Mouse (Mus musculus) ES-E14 (cell line): ENCODE data around the gene Fchsd2. TPM values are rescaled to one million over a fixed set of nuclear protein-coding genes. Genes with fewer than 3 reads are reported as not detected.
A peak's percentile ranks its signal among the peaks of the same experiment; 100 is the strongest.

Experiments
- DNase-seq: peaks from one replicate; pipeline ENCODE4 v3.0.0-alpha.2; 2013; ENCODE audit warnings: low read depth, low spot score
- H3K27ac ChIP-seq: 2 replicates; pipeline ENCODE4 v1.5.1; 2012; ENCODE audit warnings: low read depth, mild to moderate bottlenecking, low read length, moderate library complexity, mixed read lengths; ENCODE audit not compliant: poor library complexity, insufficient read depth, severe bottlenecking
- H3K36me3 ChIP-seq: 2 replicates; pipeline ENCODE4 v1.6.1; 2012; ENCODE audit warnings: mild to moderate bottlenecking, low read length, moderate library complexity, mixed read lengths; ENCODE audit not compliant: control insufficient read depth, poor library complexity, insufficient read depth, severe bottlenecking
- H3K4me1 ChIP-seq, 2 experiments: fragments of 150-350 bp in 1 of 2; sonication (generic) in 1 of 2; 2 replicates each; pipeline ENCODE4 v1.6.1; 2012; ENCODE audit warnings: low read length in 2 of 2, mild to moderate bottlenecking in 1 of 2, mixed read lengths in 1 of 2; ENCODE audit not compliant: control insufficient read depth in 2 of 2, insufficient read depth in 2 of 2, poor library complexity in 1 of 2
- H3K4me3 ChIP-seq, 2 experiments: fragments of 150-350 bp in 1 of 2; sonication (generic) in 1 of 2; 2 replicates each; pipeline ENCODE4 v1.5.1; 2012; ENCODE audit warnings: low read length in 2 of 2, low read depth in 1 of 2, mild to moderate bottlenecking in 1 of 2, mixed read lengths in 1 of 2; ENCODE audit not compliant: insufficient read depth in 1 of 2, poor library complexity in 1 of 2, severe bottlenecking in 1 of 2
- H3K9ac ChIP-seq: 2 replicates; pipeline ENCODE4 v1.6.1; 2012; ENCODE audit warnings: low read depth, mild to moderate bottlenecking, low read length, mixed read lengths; ENCODE audit not compliant: poor library complexity, insufficient read depth, severe bottlenecking
- H3K9me3 ChIP-seq: fragments of 150-350 bp; sonication (generic); 2 replicates; pipeline ENCODE4 v1.6.1; 2012; ENCODE audit warnings: low read depth, mild to moderate bottlenecking, low read length; ENCODE audit not compliant: control insufficient read depth, insufficient read depth
- CHD2 ChIP-seq: IDR thresholded peaks from 2 replicates; pipeline ENCODE4 v1.6.1; 2014; ENCODE audit warnings: mild to moderate bottlenecking, low read depth, low read length, inconsistent platforms
- HCFC1 ChIP-seq: IDR thresholded peaks from 2 replicates; pipeline ENCODE4 v1.6.1; 2012; ENCODE audit warnings: low read length, inconsistent platforms, borderline replicate concordance; ENCODE audit not compliant: insufficient read depth
- MAFK ChIP-seq: IDR thresholded peaks from 2 replicates; pipeline ENCODE4 v1.6.1; 2014; ENCODE audit warnings: mild to moderate bottlenecking, low read depth, low read length, inconsistent platforms; ENCODE audit not compliant: insufficient read depth
- ZC3H11A ChIP-seq: IDR thresholded peaks from 2 replicates; pipeline ENCODE4 v1.6.1; 2012; ENCODE audit warnings: low read depth, mild to moderate bottlenecking, inconsistent platforms, low read length, borderline replicate concordance
- ZNF384 ChIP-seq: IDR thresholded peaks from 2 replicates; pipeline ENCODE4 v1.6.1; 2012; ENCODE audit warnings: low read depth, low read length, inconsistent platforms
- in situ Hi-C, 2 experiments: fragments of 600-800 bp; cut with MboI; formaldehyde crosslinking; loops; one replicate each; pipeline ENCODE4 v1.15.1; 2025; ENCODE audit warnings: low sequenced_read_pairs in 2 of 2, inconsistent platforms in 1 of 2; ENCODE audit not compliant: unreplicated experiment in 2 of 2
- total RNA-seq: library from RNA; depleted of rRNA; stranded (reverse); fragments of 300-350 nt; gene quantifications from 2 replicates; pipeline ENCODE4 v1.2.3, GENCODE M21; 2012

Gene Fchsd2
- total RNA-seq, 1 experiment: 11.1 TPM

GRCm38 (mm10) chr7:101292086-101292485 is 199.4 kb downstream of the Fchsd2 start:
- no peak for TF ChIP-seq MAFK
- TF ChIP-seq ZC3H11A: no peak
- no peak for TF ChIP-seq HCFC1
- TF ChIP-seq ZNF384: no peak
- TF ChIP-seq CHD2: no peak
- in situ Hi-C loops: loop anchor here in 1 of 2 experiments (25.0 kb wide), 1 partner anchor 230 kb away; no protein-coding TSS in a partner anchor
- DNase-seq: no peak
- Histone ChIP-seq H3K4me3 (no peak overlapping the region), H3K27ac (no peak overlapping the region), H3K9me3 (no peaks in the 10 kb centered on the region), H3K36me3 (peaks cover 4% of the 10 kb centered on the region; the same call in 1 of the 2 replicates), H3K9ac (no peak overlapping the region), H3K4me1 (peaks cover 0 to 4% of the 10 kb centered on the region in 2 experiments; a peak in 1 of 4 replicates)

DNA sequence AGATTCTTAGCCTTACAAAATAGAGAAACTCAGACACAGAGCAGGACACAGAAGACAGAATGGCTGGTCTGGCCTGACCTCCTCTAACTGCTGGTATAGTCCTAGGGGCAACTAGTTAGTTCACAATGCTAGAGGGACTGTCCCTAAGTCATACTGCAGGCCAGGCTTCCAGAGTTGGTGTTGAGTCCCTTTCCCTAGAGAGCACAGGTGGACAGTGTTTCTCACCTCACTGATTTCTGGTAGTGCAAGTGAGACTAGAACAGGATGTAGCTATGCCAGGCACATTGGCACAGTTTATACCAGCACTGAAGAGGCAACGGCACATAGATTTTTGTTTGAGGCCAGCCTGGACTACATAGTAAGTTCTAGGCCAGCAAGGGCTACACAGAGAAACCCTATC is 200.0 kb downstream of the Fchsd2 start:
- Histone ChIP-seq H3K9ac (no peak overlapping the region), H3K9me3 (no peaks in the 10 kb centered on the region), H3K36me3 (peaks cover 4% of the 10 kb centered on the region; the same call in 1 of the 2 replicates), H3K4me1 (peaks cover 0 to 4% of the 10 kb centered on the region in 2 experiments; a peak in 1 of 4 replicates), H3K4me3 (no peak overlapping the region), H3K27ac (no peak overlapping the region)
- no peak for TF ChIP-seq ZNF384
- TF ChIP-seq CHD2: no peak
- TF ChIP-seq HCFC1: no peak
- no peak for TF ChIP-seq MAFK
- no peak for DNase-seq
- in situ Hi-C loops: loop anchor here in 1 of 2 experiments (25.0 kb wide), 1 partner anchor 230 kb away; no protein-coding TSS in a partner anchor

GRCm38 (mm10) chr7:101293138-101293537 is 200.5 kb downstream of the Fchsd2 start:
- no peak for DNase-seq
- TF ChIP-seq HCFC1: no peak
- no peak for TF ChIP-seq ZNF384
- no peak for TF ChIP-seq ZC3H11A
- no peak for TF ChIP-seq MAFK
- no peak for TF ChIP-seq CHD2
- peaks cover 4% of the 10 kb centered on the region; the same call in 1 of the 2 replicates for H3K36me3 ChIP-seq
- H3K4me3 ChIP-seq: no peak overlapping the region
- H3K9ac ChIP-seq: no peak overlapping the region
- H3K9me3 ChIP-seq: no peaks in the 10 kb centered on the region
- peaks cover 0 to 4% of the 10 kb centered on the region in 2 experiments; a peak in 1 of 4 replicates for H3K4me1 ChIP-seq
- no peak overlapping the region for H3K27ac ChIP-seq
- in situ Hi-C loops: loop anchor here in 1 of 2 experiments (25.0 kb wide), 1 partner anchor 231 kb away; no protein-coding TSS in a partner anchor

- in situ Hi-C loops: loop anchor here in 1 of 2 experiments (25.0 kb wide), 1 partner anchor 231 kb away; no protein-coding TSS in a partner anchor
- TF ChIP-seq ZC3H11A: no peak
- no peak for TF ChIP-seq ZNF384
- TF ChIP-seq MAFK: no peak
- TF ChIP-seq HCFC1: no peak
- TF ChIP-seq CHD2: no peak
These were observed 200.9 kb downstream of the Fchsd2 start for GRCm38 (mm10) chr7:101293611-101294010.

GRCm38 (mm10) chr7:101295438-101295837 is 202.8 kb downstream of the Fchsd2 start:
- H3K27ac ChIP-seq: no peak overlapping the region
- H3K36me3 ChIP-seq: 0 out of 2 replicates have a peak, but pooled peaks cover 2% of the 10 kb centered on the region
- H3K4me3 ChIP-seq: no peak overlapping the region
- DNase-seq: peak; percentile 40
- H3K9me3 ChIP-seq: no peaks in the 10 kb centered on the region
- no peak overlapping the region for H3K9ac ChIP-seq
- TF ChIP-seq MAFK (no peak), ZC3H11A (no peak), ZNF384 (no peak), HCFC1 (no peak), CHD2 (no peak)
- H3K4me1 ChIP-seq: peaks cover 0 to 4% of the 10 kb centered on the region in 2 experiments; a peak in 1 of 4 replicates
- in situ Hi-C loops: loop anchor here in 1 of 2 experiments (25.0 kb wide), 1 partner anchor 233 kb away; no protein-coding TSS in a partner anchor

More at GRCm38 (mm10) chr7:101293611-101294010, 200.9 kb downstream of the Fchsd2 start:
- DNase-seq: no peak
- Histone ChIP-seq H3K4me3 (no peak overlapping the region), H3K9ac (no peak overlapping the region), H3K36me3 (peaks cover 4% of the 10 kb centered on the region; the same call in 1 of the 2 replicates), H3K27ac (no peak overlapping the region), H3K4me1 (peaks cover 0 to 4% of the 10 kb centered on the region in 2 experiments; a peak in 1 of 4 replicates), H3K9me3 (no peaks in the 10 kb centered on the region)
